Mouse (Mus musculus) midbrain, embryonic 10.5 days (tissue): ENCODE results near the gene Asic1. TPM values are rescaled to one million over a fixed set of nuclear protein-coding genes. Genes with fewer than 3 reads are reported as not detected.
A peak's percentile ranks its signal among the peaks of the same experiment; 100 is the strongest.

Source experiments
- DNase-seq: peaks from one replicate; pipeline ENCODE4 v3.0.0-alpha.2; 2017; ENCODE audit warnings: low spot score
- H3K27ac ChIP-seq: fragments of 300-500 bp; sonication (generic); replicated peaks from 2 replicates; pipeline ENCODE4 v1.5.1; 2016; ENCODE audit warnings: mild to moderate bottlenecking
- H3K27me3 ChIP-seq: fragments of 300-500 bp; sonication (generic); 2 replicates; pipeline ENCODE4 v1.6.1; 2016; ENCODE audit warnings: low read depth, mild to moderate bottlenecking; ENCODE audit not compliant: poor library complexity, severe bottlenecking
- H3K36me3 ChIP-seq: fragments of 300-500 bp; sonication (generic); 2 replicates; pipeline ENCODE4 v1.6.1; 2016; ENCODE audit warnings: mild to moderate bottlenecking, moderate library complexity
- H3K4me1 ChIP-seq: fragments of 300-500 bp; sonication (generic); 2 replicates; pipeline ENCODE4 v1.6.1; 2016
- H3K4me3 ChIP-seq: fragments of 300-500 bp; sonication (generic); 2 replicates; pipeline ENCODE4 v1.5.1; 2016; ENCODE audit warnings: mild to moderate bottlenecking, moderate library complexity
- H3K9me3 ChIP-seq: fragments of 300-500 bp; sonication (generic); replicated peaks from 2 replicates; pipeline ENCODE4 v1.6.1; 2016; ENCODE audit warnings: mild to moderate bottlenecking
- WGBS: fragments of 180-500 bp; shearing (Covaris S2); methylation state at CpG from one replicate; pipeline ENCODE4 v1.1.7; 2016; 5-methylcytosine and 5-hydroxymethylcytosine counted together
- polyA plus RNA-seq: library from polyadenylated mRNA; unstranded; fragments of >200 nt; fragmentation: Nextera tagmentation; extraction: Ambion mirVana; gene quantifications from 2 replicates; pipeline ENCODE4 v1.2.1, GENCODE M21; 2016

Gene Asic1
- polyA plus RNA-seq, 1 experiment from 2014 or later = 6.0 TPM

GRCm38 (mm10) chr15:99651163-99651872 lies 18.9 kb upstream of the Asic1 start, which contains the start of gene Racgap1:
Gene Racgap1, minus strand, starts transcription at chr15:99651656.
- H3K4me1 ChIP-seq = peaks cover 75% of the 10 kb centered on the region
- no peaks in the 10 kb centered on the region for H3K9me3 ChIP-seq
- H3K27ac ChIP-seq = peak within 1 kb of the TSS; percentile 97
- peak; percentile 96 for DNase-seq
- peak within 1 kb of the TSS; percentile 98 for H3K4me3 ChIP-seq
- H3K36me3 ChIP-seq = no peaks in the 10 kb centered on the region; the same call in 1 of the 2 replicates
- H3K27me3 ChIP-seq = peaks cover 43% of the 10 kb centered on the region
- WGBS = under 1% methylated on average over 68 of the region's 68 CpGs

DNA sequence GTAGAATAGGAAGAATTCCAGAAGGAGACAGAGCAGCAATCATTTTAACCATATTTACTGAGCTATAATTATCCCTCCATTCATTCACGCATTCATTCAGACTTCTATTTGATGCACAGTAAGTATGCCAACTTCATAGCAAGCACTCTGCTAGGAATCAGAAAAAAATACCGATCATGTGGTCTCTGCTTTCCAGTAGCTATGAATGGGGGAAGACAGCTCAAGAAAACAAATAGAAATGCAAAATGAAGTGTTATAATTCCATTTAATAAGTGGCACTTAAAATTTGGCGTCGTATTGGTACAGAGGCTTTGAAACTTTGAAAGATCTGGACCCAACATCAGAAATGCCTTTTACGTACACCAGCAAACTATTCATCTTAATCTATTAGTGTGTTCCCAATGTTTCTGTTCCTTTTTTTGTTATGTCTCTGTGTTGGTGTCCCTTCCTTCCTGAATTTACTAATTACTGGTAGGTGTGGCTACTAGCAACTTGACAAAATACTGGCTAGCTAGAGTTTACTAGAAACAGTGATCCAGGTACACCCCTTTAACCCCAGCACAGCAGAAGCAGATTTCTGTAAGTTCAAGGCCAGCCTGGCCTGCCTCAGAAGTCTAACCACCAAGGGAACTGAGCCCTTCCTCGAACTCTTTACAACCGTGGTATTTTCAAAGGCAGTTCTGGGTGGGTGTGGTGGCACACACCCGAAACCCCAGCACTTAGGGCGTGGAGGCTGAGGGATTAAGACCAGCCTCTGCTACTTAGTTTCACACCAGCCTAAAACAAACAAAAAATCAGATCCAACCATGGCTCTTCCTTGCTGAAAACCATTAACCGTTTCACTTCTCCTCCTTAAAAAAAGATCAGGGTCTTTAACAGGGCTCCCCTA lies 17.9 kb upstream of the Asic1 start:
- 74% methylated on average over 10 of the region's 10 CpGs for WGBS
- Histone ChIP-seq H3K36me3 (no peaks in the 10 kb centered on the region; the same call in 1 of the 2 replicates), H3K27ac (peak overlapping the region; percentile 97), H3K4me3 (peak overlapping the region; percentile 98), H3K9me3 (no peaks in the 10 kb centered on the region), H3K4me1 (peaks cover 66% of the 10 kb centered on the region), H3K27me3 (peaks cover 50% of the 10 kb centered on the region)
- DNase-seq = no peak

DNA sequence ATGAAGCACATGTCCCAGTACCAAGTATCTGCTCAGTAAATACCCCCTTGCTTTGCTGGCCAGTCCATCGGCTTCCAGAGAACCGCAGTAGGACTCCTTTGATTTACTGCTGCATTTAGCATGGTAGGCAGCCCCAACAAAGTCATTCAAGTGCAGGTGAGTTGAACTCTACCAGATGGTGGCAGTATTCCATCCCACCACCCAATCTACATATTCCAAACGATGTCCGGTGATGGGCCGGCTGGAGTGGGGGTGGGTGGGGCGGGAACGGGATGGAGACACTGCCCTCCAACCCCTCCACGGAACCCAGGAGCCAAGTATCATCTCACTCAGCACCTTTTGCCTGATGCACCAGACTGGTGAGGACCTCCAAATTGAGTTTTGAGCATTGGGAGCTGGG lies 16.9 kb upstream of the Asic1 start:
- no peaks in the 10 kb centered on the region for H3K9me3 ChIP-seq
- peak overlapping the region; percentile 69 for H3K27ac ChIP-seq
- WGBS = 8% methylated on average over 8 of the region's 8 CpGs
- peak overlapping the region; percentile 46 for H3K4me3 ChIP-seq
- no peak for DNase-seq
- peaks cover 56% of the 10 kb centered on the region for H3K4me1 ChIP-seq
- H3K27me3 ChIP-seq = peaks cover 50% of the 10 kb centered on the region
- H3K36me3 ChIP-seq = no peaks in the 10 kb centered on the region; the same call in 1 of the 2 replicates

DNA sequence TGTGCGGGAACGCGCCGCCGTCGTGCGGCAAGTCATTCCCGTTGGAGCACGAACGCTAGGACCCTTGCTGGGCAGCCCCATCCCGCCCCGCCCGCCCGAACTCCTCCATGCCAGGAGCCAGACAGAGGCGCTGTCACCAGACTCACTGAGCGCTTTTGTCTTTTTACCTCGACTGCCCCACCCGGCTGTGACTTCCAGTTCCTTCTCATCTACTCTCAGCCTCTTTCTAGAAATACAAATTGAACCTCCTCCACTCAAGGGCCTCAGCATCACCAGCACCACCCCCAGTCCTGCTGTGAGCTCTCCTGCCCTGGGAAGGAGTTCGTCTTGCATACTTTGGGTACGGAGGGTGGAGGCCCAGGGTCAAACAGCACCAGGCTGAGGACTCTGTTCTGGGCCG lies 16.3 kb upstream of the Asic1 start:
- peak overlapping the region; percentile 69 for H3K27ac ChIP-seq

DNA sequence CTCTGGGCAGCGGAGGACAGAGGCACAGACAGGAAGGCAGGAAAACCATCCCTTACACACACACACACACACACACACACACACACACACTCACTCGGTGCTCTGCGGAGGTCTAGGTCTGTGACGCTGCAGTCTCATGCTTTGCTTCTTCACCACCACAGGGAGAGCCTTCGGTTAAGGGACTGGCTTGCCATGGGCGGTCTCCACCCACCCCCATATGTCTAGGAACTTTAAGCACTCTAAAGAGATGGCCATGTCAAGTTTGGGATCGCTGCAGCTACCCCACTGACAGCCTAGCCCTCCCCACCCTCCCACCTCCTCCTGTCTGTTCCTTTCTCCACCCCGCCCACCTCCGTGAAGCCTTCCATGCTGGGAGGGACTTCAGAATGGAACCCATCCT lies 14.2 kb upstream of the Asic1 start:
- WGBS = 48% methylated on average over 9 of the region's 9 CpGs
- peaks cover 50% of the 10 kb centered on the region for H3K27me3 ChIP-seq
- H3K4me3 ChIP-seq = no peak overlapping the region
- H3K4me1 ChIP-seq = peaks cover 33% of the 10 kb centered on the region
- H3K9me3 ChIP-seq = no peaks in the 10 kb centered on the region
- peak overlapping the region; percentile 17; the same call in 1 of the 2 replicates for H3K27ac ChIP-seq
- DNase-seq = no peak
- H3K36me3 ChIP-seq = no peaks in the 10 kb centered on the region

More for the DNA sequence above, 16.3 kb upstream of the Asic1 start:
- DNase-seq = peak; percentile 28
- no peaks in the 10 kb centered on the region for H3K9me3 ChIP-seq
- peaks cover 50% of the 10 kb centered on the region for H3K27me3 ChIP-seq
- H3K36me3 ChIP-seq = no peaks in the 10 kb centered on the region
- H3K4me3 ChIP-seq = peak overlapping the region; percentile 46
- WGBS = 3% methylated on average over 21 of the region's 21 CpGs
- peaks cover 54% of the 10 kb centered on the region for H3K4me1 ChIP-seq

- Histone ChIP-seq H3K4me1 (peaks cover 25% of the 10 kb centered on the region), H3K9me3 (no peaks in the 10 kb centered on the region), H3K36me3 (no peaks in the 10 kb centered on the region), H3K4me3 (no peak overlapping the region), H3K27ac (no peak overlapping the region), H3K27me3 (peaks cover 50% of the 10 kb centered on the region)
- DNase-seq = no peak
- 58% methylated on average over 2 of the region's 2 CpGs for WGBS
Observed at GRCm38 (mm10) chr15:99658437-99658836, 11.7 kb upstream of the Asic1 start.

- Histone ChIP-seq H3K36me3 (no peaks in the 10 kb centered on the region), H3K27ac (no peak overlapping the region), H3K4me1 (peaks cover 39% of the 10 kb centered on the region), H3K9me3 (no peaks in the 10 kb centered on the region), H3K4me3 (no peak overlapping the region), H3K27me3 (peaks cover 48% of the 10 kb centered on the region)
- no peak for DNase-seq
- WGBS = 94% methylated on average over 15 of the region's 15 CpGs
Observed at GRCm38 (mm10) chr15:99661121-99661830, 8.9 kb upstream of the Asic1 start.

DNA sequence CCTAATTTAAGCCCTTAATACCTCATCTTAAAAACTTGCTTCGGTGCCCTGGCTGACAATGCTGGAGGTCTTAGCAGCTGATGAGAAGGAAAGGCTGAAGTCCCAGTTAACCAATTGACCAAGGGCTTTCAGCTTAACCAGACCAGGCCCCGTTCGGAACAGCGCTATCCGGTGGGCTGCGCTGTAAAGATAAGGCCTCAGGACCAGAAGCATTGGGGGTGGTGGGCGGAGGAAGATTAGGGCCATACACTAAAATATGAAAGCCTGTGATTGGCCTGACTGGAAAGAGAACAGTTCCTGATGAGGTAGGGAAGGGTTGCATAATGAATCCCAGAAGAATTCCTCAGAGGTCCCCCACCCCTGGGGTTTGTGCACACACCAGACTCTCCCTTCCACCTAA lies 7.8 kb upstream of the Asic1 start:
- Histone ChIP-seq H3K27ac (0 out of 2 replicates have a peak overlapping the region, but pooled peaks have one; percentile 52), H3K4me3 (no peak overlapping the region), H3K9me3 (no peaks in the 10 kb centered on the region), H3K4me1 (peaks cover 42% of the 10 kb centered on the region), H3K27me3 (peaks cover 51% of the 10 kb centered on the region), H3K36me3 (no peaks in the 10 kb centered on the region)
- 53% methylated on average over 7 of the region's 7 CpGs for WGBS
- DNase-seq = no peak

- peaks cover 66% of the 10 kb centered on the region for H3K27me3 ChIP-seq
- DNase-seq = no peak
- H3K4me1 ChIP-seq = peaks cover 44% of the 10 kb centered on the region
- peak overlapping the region; percentile 60 for H3K4me3 ChIP-seq
- 7% methylated on average over 17 of the region's 17 CpGs for WGBS
- no peaks in the 10 kb centered on the region for H3K36me3 ChIP-seq
- no peaks in the 10 kb centered on the region for H3K9me3 ChIP-seq
- peak overlapping the region; percentile 88 for H3K27ac ChIP-seq
Observed at GRCm38 (mm10) chr15:99663964-99664599, 6.1 kb upstream of the Asic1 start.

DNA sequence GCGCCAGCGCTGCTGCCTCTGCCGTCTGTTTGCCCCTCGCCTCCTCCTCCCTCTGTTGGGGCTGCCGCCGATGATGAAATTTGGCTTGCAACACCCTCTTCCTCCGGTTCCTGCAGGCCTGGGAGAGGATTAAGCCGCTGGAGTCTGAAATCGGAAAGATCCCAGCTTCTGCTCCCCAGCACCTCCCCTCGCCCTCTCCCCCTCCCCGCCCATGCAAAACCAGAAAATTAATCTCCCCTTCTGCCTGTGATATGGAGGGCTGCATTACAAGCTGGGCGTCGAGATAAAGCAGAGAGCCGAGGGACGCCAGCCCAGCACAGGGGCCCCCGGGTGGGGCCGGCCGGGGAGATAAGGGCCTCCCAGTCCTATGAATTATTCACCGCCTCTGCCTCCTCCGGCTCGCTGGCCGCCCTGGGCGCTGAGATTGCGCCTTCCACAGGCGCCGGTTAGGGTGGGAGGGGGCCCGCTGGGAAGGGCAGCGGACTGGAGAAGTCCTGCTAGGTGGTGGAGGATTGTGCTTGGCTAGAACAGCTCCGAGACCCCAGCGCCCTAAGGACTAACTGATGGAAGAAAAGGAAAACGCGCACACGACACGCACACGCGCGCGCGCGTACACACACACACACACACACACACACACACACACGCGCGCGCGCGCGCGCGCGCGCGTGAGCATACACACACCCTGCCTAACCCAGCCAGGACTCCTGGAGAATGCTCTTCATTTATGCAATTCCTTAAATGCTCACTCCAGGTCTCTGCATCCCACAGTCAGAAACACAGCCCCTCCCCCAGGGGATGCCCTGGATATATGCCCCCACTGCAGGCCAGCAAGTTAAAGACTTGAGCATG lies 5.3 kb upstream of the Asic1 start:
- WGBS = under 1% methylated on average over 52 of the region's 52 CpGs

GRCm38 (mm10) chr15:99667544-99667943 lies 2.6 kb upstream of the Asic1 start:
- Histone ChIP-seq H3K27ac (no peak overlapping the region), H3K27me3 (peaks cover 88% of the 10 kb centered on the region), H3K4me3 (no peak overlapping the region), H3K9me3 (no peaks in the 10 kb centered on the region), H3K36me3 (no peaks in the 10 kb centered on the region), H3K4me1 (peaks cover 69% of the 10 kb centered on the region)
- DNase-seq = no peak
- WGBS = 95% methylated on average over 2 of the region's 2 CpGs

More for the DNA sequence above, 5.3 kb upstream of the Asic1 start:
- peak overlapping the region; percentile 88 for H3K27ac ChIP-seq
- DNase-seq = peak; percentile 79
- H3K4me3 ChIP-seq = peak overlapping the region; percentile 60
- no peaks in the 10 kb centered on the region for H3K36me3 ChIP-seq
- H3K27me3 ChIP-seq = peaks cover 73% of the 10 kb centered on the region
- no peaks in the 10 kb centered on the region for H3K9me3 ChIP-seq
- peaks cover 51% of the 10 kb centered on the region for H3K4me1 ChIP-seq
